Mouse (Mus musculus) kidney, embryonic 15.5 days (tissue): ENCODE results near the gene Ugcg. TPM values are rescaled to one million over a fixed set of nuclear protein-coding genes. Genes with fewer than 3 reads are reported as not detected.
A peak's percentile ranks its signal among the peaks of the same experiment; 100 is the strongest.

Experiments used
- ATAC-seq: fragments of 200-750 bp; cut with Nextera tagmentation; replicated peaks from 2 replicates; pipeline ENCODE4 v1.8.0; 2017; ENCODE audit warnings: moderate TSS enrichment; ENCODE audit not compliant: low FRiP score
- H3K27ac ChIP-seq: fragments of 300-500 bp; sonication (generic); 2 replicates; pipeline ENCODE4 v1.5.1; 2015; ENCODE audit warnings: mild to moderate bottlenecking, inconsistent platforms
- H3K27me3 ChIP-seq: fragments of 300-500 bp; sonication (generic); 2 replicates; pipeline ENCODE4 v1.6.1; 2015; ENCODE audit warnings: inconsistent platforms
- H3K36me3 ChIP-seq: fragments of 300-500 bp; sonication (generic); 2 replicates; pipeline ENCODE4 v1.6.1; 2015; ENCODE audit warnings: inconsistent platforms
- H3K4me1 ChIP-seq: fragments of 300-500 bp; sonication (generic); 2 replicates; pipeline ENCODE4 v1.6.1; 2015; ENCODE audit warnings: inconsistent platforms
- H3K4me2 ChIP-seq: fragments of 300-500 bp; sonication (generic); 2 replicates; pipeline ENCODE4 v1.6.1; 2015; ENCODE audit warnings: moderate library complexity, mild to moderate bottlenecking, inconsistent platforms
- H3K4me3 ChIP-seq: fragments of 300-500 bp; sonication (generic); replicated peaks from 2 replicates; pipeline ENCODE4 v1.5.1; 2015; ENCODE audit warnings: mild to moderate bottlenecking, inconsistent platforms
- H3K9ac ChIP-seq: fragments of 300-500 bp; sonication (generic); 2 replicates; pipeline ENCODE4 v1.6.1; 2015; ENCODE audit warnings: mild to moderate bottlenecking, inconsistent platforms
- H3K9me3 ChIP-seq: fragments of 300-500 bp; sonication (generic); replicated peaks from 2 replicates; pipeline ENCODE4 v1.6.1; 2016; ENCODE audit warnings: inconsistent platforms
- WGBS: fragments of 180-500 bp; shearing (Covaris S2); methylation state at CpG from one replicate; pipeline ENCODE4 v1.1.7; 2015; ENCODE audit warnings: mixed read lengths; 5-methylcytosine and 5-hydroxymethylcytosine counted together
- polyA plus RNA-seq: library from polyadenylated mRNA; unstranded; fragments of >200 nt; fragmentation: Nextera tagmentation; extraction: Ambion mirVana; gene quantifications from 2 replicates; pipeline ENCODE4 v1.2.1, GENCODE M21; 2015

Ugcg gene
- polyA plus RNA-seq, 1 experiment from 2014 or later = 8.0 TPM

- no peak for ATAC-seq
- Histone ChIP-seq H3K9ac (no peak overlapping the region), H3K27me3 (no peaks in the 10 kb centered on the region), H3K4me1 (peaks cover 8% of the 10 kb centered on the region; the same call in 1 of the 2 replicates), H3K4me3 (no peak overlapping the region), H3K27ac (no peak overlapping the region), H3K9me3 (no peaks in the 10 kb centered on the region), H3K36me3 (no peaks in the 10 kb centered on the region), H3K4me2 (no peak overlapping the region)
- WGBS = 89% methylated on average over 3 of the region's 3 CpGs
Observed at GRCm38 (mm10) chr4:59236362-59236761, 47.3 kb downstream of the Ugcg start.

GRCm38 (mm10) chr4:59238641-59239311 lies 49.7 kb downstream of the Ugcg start:
- WGBS = 57% methylated on average over 9 of the region's 9 CpGs
- H3K36me3 ChIP-seq = no peaks in the 10 kb centered on the region
- no peak overlapping the region for H3K4me3 ChIP-seq
- no peaks in the 10 kb centered on the region for H3K27me3 ChIP-seq
- H3K4me1 ChIP-seq = peaks cover 8% of the 10 kb centered on the region; the same call in 1 of the 2 replicates
- no peak overlapping the region for H3K27ac ChIP-seq
- no peaks in the 10 kb centered on the region for H3K9me3 ChIP-seq
- no peak overlapping the region for H3K9ac ChIP-seq
- no peak for ATAC-seq
- no peak overlapping the region for H3K4me2 ChIP-seq

- Histone ChIP-seq H3K27ac (no peak overlapping the region), H3K9me3 (no peaks in the 10 kb centered on the region), H3K4me2 (peak overlapping the region; percentile 34; the same call in 1 of the 2 replicates)
Observed at GRCm38 (mm10) chr4:59239312-59239728, 50.3 kb downstream of the Ugcg start.

GRCm38 (mm10) chr4:59240160-59240559 lies 51.1 kb downstream of the Ugcg start:
- WGBS = 94% methylated on average over 9 of the region's 9 CpGs
- Histone ChIP-seq H3K27me3 (no peaks in the 10 kb centered on the region), H3K9ac (no peak overlapping the region), H3K36me3 (no peaks in the 10 kb centered on the region), H3K4me1 (peaks cover 8% of the 10 kb centered on the region; the same call in 1 of the 2 replicates), H3K4me2 (no peak overlapping the region), H3K9me3 (no peaks in the 10 kb centered on the region), H3K4me3 (no peak overlapping the region), H3K27ac (no peak overlapping the region)
- ATAC-seq = no peak

More at GRCm38 (mm10) chr4:59239312-59239728, 50.3 kb downstream of the Ugcg start:
- 0 out of 2 replicates have a peak, but pooled peaks have one; percentile 22 for ATAC-seq
- H3K4me1 ChIP-seq = peaks cover 8% of the 10 kb centered on the region; the same call in 1 of the 2 replicates
- no peak overlapping the region for H3K9ac ChIP-seq
- WGBS = 12% methylated on average over 9 of the region's 9 CpGs
- H3K27me3 ChIP-seq = no peaks in the 10 kb centered on the region
- no peaks in the 10 kb centered on the region for H3K36me3 ChIP-seq
- H3K4me3 ChIP-seq = no peak overlapping the region

- WGBS = 95% methylated on average over 4 of the region's 4 CpGs
- Histone ChIP-seq H3K27me3 (no peaks in the 10 kb centered on the region), H3K4me3 (no peak overlapping the region), H3K9ac (no peak overlapping the region), H3K4me2 (no peak overlapping the region), H3K36me3 (no peaks in the 10 kb centered on the region), H3K9me3 (no peaks in the 10 kb centered on the region), H3K27ac (no peak overlapping the region), H3K4me1 (peaks cover 8% of the 10 kb centered on the region; the same call in 1 of the 2 replicates)
- ATAC-seq = no peak
Observed at GRCm38 (mm10) chr4:59241096-59241495, 52.0 kb downstream of the Ugcg start.

GRCm38 (mm10) chr4:59242221-59242620 lies 53.2 kb downstream of the Ugcg start:
- WGBS = 90% methylated on average over 3 of the region's 3 CpGs
- Histone ChIP-seq H3K9me3 (no peaks in the 10 kb centered on the region), H3K27me3 (no peaks in the 10 kb centered on the region), H3K9ac (no peak overlapping the region), H3K4me3 (no peak overlapping the region), H3K4me1 (peaks cover 8% of the 10 kb centered on the region; the same call in 1 of the 2 replicates), H3K4me2 (no peak overlapping the region), H3K27ac (no peak overlapping the region), H3K36me3 (no peaks in the 10 kb centered on the region)
- no peak for ATAC-seq

GRCm38 (mm10) chr4:59243802-59244493 lies 54.9 kb downstream of the Ugcg start:
- Histone ChIP-seq H3K27me3 (no peaks in the 10 kb centered on the region), H3K4me3 (no peak overlapping the region), H3K9me3 (no peaks in the 10 kb centered on the region), H3K4me1 (peaks cover 8% of the 10 kb centered on the region; the same call in 1 of the 2 replicates), H3K27ac (no peak overlapping the region), H3K9ac (no peak overlapping the region), H3K4me2 (no peak overlapping the region), H3K36me3 (no peaks in the 10 kb centered on the region)
- WGBS = 81% methylated on average over 7 of the region's 7 CpGs
- no peak for ATAC-seq

GRCm38 (mm10) chr4:59244791-59245555 lies 55.9 kb downstream of the Ugcg start:
- no peak overlapping the region for H3K9ac ChIP-seq
- ATAC-seq = no peak
- H3K36me3 ChIP-seq = no peaks in the 10 kb centered on the region
- WGBS = 70% methylated on average over 7 of the region's 7 CpGs
- no peak overlapping the region for H3K4me3 ChIP-seq
- H3K9me3 ChIP-seq = no peaks in the 10 kb centered on the region
- 0 out of 2 replicates have a peak, but pooled peaks cover under 1% of the 10 kb centered on the region for H3K4me1 ChIP-seq
- no peak overlapping the region for H3K4me2 ChIP-seq
- H3K27ac ChIP-seq = no peak overlapping the region
- no peaks in the 10 kb centered on the region for H3K27me3 ChIP-seq

- 90% methylated on average over 4 of the region's 4 CpGs for WGBS
- H3K4me3 ChIP-seq = no peak overlapping the region
- ATAC-seq = no peak
Observed at GRCm38 (mm10) chr4:59245776-59246175, 56.7 kb downstream of the Ugcg start.

GRCm38 (mm10) chr4:59247545-59247944 lies 58.5 kb downstream of the Ugcg start:
- no peak overlapping the region for H3K27ac ChIP-seq
- H3K4me1 ChIP-seq = no peaks in the 10 kb centered on the region
- no peak overlapping the region for H3K9ac ChIP-seq
- no peak for ATAC-seq
- H3K27me3 ChIP-seq = no peaks in the 10 kb centered on the region
- H3K36me3 ChIP-seq = no peaks in the 10 kb centered on the region
- 72% methylated on average over 1 of the region's 1 CpGs for WGBS
- H3K4me3 ChIP-seq = no peak overlapping the region
- H3K4me2 ChIP-seq = no peak overlapping the region
- H3K9me3 ChIP-seq = no peaks in the 10 kb centered on the region

More at GRCm38 (mm10) chr4:59245776-59246175, 56.7 kb downstream of the Ugcg start:
- H3K27me3 ChIP-seq = no peaks in the 10 kb centered on the region
- no peaks in the 10 kb centered on the region for H3K36me3 ChIP-seq
- H3K4me1 ChIP-seq = no peaks in the 10 kb centered on the region
- no peak overlapping the region for H3K27ac ChIP-seq
- H3K9me3 ChIP-seq = no peaks in the 10 kb centered on the region
- no peak overlapping the region for H3K4me2 ChIP-seq
- no peak overlapping the region for H3K9ac ChIP-seq

- Histone ChIP-seq H3K4me2 (no peak overlapping the region), H3K9me3 (no peaks in the 10 kb centered on the region), H3K27me3 (no peaks in the 10 kb centered on the region), H3K36me3 (no peaks in the 10 kb centered on the region), H3K4me3 (no peak overlapping the region), H3K9ac (no peak overlapping the region), H3K4me1 (no peaks in the 10 kb centered on the region), H3K27ac (no peak overlapping the region)
- no peak for ATAC-seq
Observed at GRCm38 (mm10) chr4:59248035-59248434, 59.0 kb downstream of the Ugcg start.
